Mouse (Mus musculus): ENCODE data around the gene Strn4. TPM values are rescaled to one million over a fixed set of nuclear protein-coding genes. Genes with fewer than 3 reads are reported as not detected.

Gene Strn4
- polyA plus RNA-seq, 1 experiment from 2014 or later = 73.9 TPM

GRCm38 (mm10) chr7:16842645-16843063 lies 27.0 kb downstream of the Strn4 start, which contains the start of gene Prkd2:
Gene Prkd2 (plus strand): TSS chr7:16842902.
- H3K36me3 ChIP-seq = peaks cover 34% of the 10 kb centered on the region
- peak within 1 kb of the TSS; percentile 88 for H3K27ac ChIP-seq
- H3K27me3 ChIP-seq = no peaks in the 10 kb centered on the region
- peaks cover 34% of the 10 kb centered on the region for H3K4me1 ChIP-seq (replicated peaks)
- peak within 1 kb of the TSS; percentile 82 for H3K9ac ChIP-seq
- H3K4me3 ChIP-seq = peak within 1 kb of the TSS; percentile 86
- 0% methylated on average over 32 of the region's 32 CpGs for WGBS
- peak; percentile 89 for ATAC-seq (replicated peaks; ENCODE audit: insufficient number of reproducible peaks, insufficient read depth, low FRiP score, low read depth)
- peak within 1 kb of the TSS; percentile 97 for H3K4me2 ChIP-seq
- no peaks in the 10 kb centered on the region for H3K9me3 ChIP-seq (replicated peaks)

- H3K27ac ChIP-seq = peak overlapping the region; percentile 88
- ATAC-seq (replicated peaks; ENCODE audit: insufficient number of reproducible peaks, insufficient read depth, low FRiP score, low read depth) = no peak
- peak overlapping the region; percentile 86 for H3K4me3 ChIP-seq
- WGBS = 2% methylated on average over 33 of the region's 33 CpGs
- H3K36me3 ChIP-seq = peaks cover 24% of the 10 kb centered on the region
- H3K27me3 ChIP-seq = no peaks in the 10 kb centered on the region
- peaks cover 34% of the 10 kb centered on the region for H3K4me1 ChIP-seq (replicated peaks)
- H3K9me3 ChIP-seq (replicated peaks) = no peaks in the 10 kb centered on the region
- peak overlapping the region; percentile 82 for H3K9ac ChIP-seq
- peak overlapping the region; percentile 97 for H3K4me2 ChIP-seq
These were observed 27.9 kb downstream of the Strn4 start for GRCm38 (mm10) chr7:16843441-16844171.

GRCm38 (mm10) chr7:16844696-16845071 lies 29.0 kb downstream of the Strn4 start:
- no peaks in the 10 kb centered on the region for H3K27me3 ChIP-seq
- peaks cover 34% of the 10 kb centered on the region for H3K4me1 ChIP-seq (replicated peaks)
- H3K4me3 ChIP-seq = peak overlapping the region; percentile 86
- peak overlapping the region; percentile 88 for H3K27ac ChIP-seq
- no peak for ATAC-seq (replicated peaks; ENCODE audit: insufficient number of reproducible peaks, insufficient read depth, low FRiP score, low read depth)
- H3K36me3 ChIP-seq = peaks cover 22% of the 10 kb centered on the region
- no peaks in the 10 kb centered on the region for H3K9me3 ChIP-seq (replicated peaks)
- H3K4me2 ChIP-seq = peak overlapping the region; percentile 97
- WGBS = 51% methylated on average over 3 of the region's 3 CpGs
- H3K9ac ChIP-seq = peak overlapping the region; percentile 51

GRCm38 (mm10) chr7:16845072-16845819 lies 29.6 kb downstream of the Strn4 start:
- 42% methylated on average over 14 of the region's 14 CpGs for WGBS
- Histone ChIP-seq H3K4me2 (peak overlapping the region; percentile 97), H3K4me1 (replicated peaks) (peaks cover 34% of the 10 kb centered on the region), H3K9ac (peak overlapping the region; percentile 51), H3K27me3 (no peaks in the 10 kb centered on the region), H3K4me3 (peak overlapping the region; percentile 86), H3K9me3 (replicated peaks) (no peaks in the 10 kb centered on the region), H3K36me3 (peaks cover 22% of the 10 kb centered on the region), H3K27ac (peak overlapping the region; percentile 88)
- 0 out of 2 replicates have a peak, but pooled peaks have one; percentile 2 for ATAC-seq (replicated peaks; ENCODE audit: insufficient number of reproducible peaks, insufficient read depth, low FRiP score, low read depth)

- H3K9me3 ChIP-seq (replicated peaks) = no peaks in the 10 kb centered on the region
- H3K4me2 ChIP-seq = peak overlapping the region; percentile 97
- ATAC-seq (replicated peaks; ENCODE audit: insufficient number of reproducible peaks, insufficient read depth, low FRiP score, low read depth) = 0 out of 2 replicates have a peak, but pooled peaks have one; percentile 7
- H3K27ac ChIP-seq = peak overlapping the region; percentile 88
- no peaks in the 10 kb centered on the region for H3K27me3 ChIP-seq
- H3K4me1 ChIP-seq (replicated peaks) = peaks cover 34% of the 10 kb centered on the region
- peak overlapping the region; percentile 51; the same call in 1 of the 2 replicates for H3K9ac ChIP-seq
- WGBS = 42% methylated on average over 10 of the region's 10 CpGs
- peaks cover 16% of the 10 kb centered on the region for H3K36me3 ChIP-seq
- H3K4me3 ChIP-seq = peak overlapping the region; percentile 86
These were observed 30.1 kb downstream of the Strn4 start for GRCm38 (mm10) chr7:16845820-16846167.

DNA sequence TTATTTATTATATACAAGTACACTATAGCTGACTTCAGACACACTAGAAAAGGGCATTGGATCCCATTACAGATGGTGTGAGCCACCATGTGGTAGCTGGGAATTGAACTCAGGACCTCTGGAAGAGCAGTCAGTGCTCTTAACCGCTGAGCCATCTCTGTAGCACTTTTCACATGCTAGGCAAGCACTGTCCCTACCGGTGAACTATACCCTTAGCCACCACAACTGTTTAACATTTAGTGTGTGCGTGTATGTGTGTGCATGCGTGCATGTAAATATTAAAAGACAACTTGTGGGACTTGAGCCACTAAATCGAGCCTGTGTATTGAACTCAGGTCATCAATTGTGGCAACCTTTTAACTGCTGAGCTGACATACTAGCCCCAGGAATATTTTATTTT lies 31.1 kb downstream of the Strn4 start:
- Histone ChIP-seq H3K4me2 (no peak overlapping the region), H3K4me3 (no peak overlapping the region), H3K36me3 (peaks cover 15% of the 10 kb centered on the region), H3K27ac (no peak overlapping the region), H3K9me3 (replicated peaks) (no peaks in the 10 kb centered on the region), H3K4me1 (replicated peaks) (peaks cover 29% of the 10 kb centered on the region), H3K27me3 (no peaks in the 10 kb centered on the region), H3K9ac (no peak overlapping the region)
- 93% methylated on average over 5 of the region's 5 CpGs for WGBS
- no peak for ATAC-seq (replicated peaks; ENCODE audit: insufficient number of reproducible peaks, insufficient read depth, low FRiP score, low read depth)

DNA sequence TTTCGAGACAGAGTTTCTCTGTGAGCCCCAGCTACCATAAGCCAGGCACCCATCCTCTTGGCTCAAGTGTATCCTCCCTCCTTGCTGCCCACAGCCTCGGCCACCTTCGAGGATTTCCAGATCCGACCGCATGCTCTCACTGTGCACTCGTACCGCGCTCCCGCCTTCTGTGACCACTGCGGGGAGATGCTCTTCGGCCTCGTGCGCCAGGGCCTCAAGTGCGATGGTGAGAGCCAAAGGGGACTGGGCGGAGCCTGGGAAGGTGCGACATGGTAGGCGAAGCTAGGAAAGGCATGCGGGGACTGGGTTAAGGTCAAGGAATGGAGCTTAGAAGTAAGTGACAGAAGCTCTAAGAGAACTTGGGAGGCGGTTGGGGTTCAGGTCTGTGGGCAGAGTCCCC lies 31.8 kb downstream of the Strn4 start:
- Histone ChIP-seq H3K27me3 (no peaks in the 10 kb centered on the region), H3K27ac (no peak overlapping the region), H3K4me3 (no peak overlapping the region), H3K9ac (no peak overlapping the region), H3K36me3 (peaks cover 20% of the 10 kb centered on the region), H3K9me3 (replicated peaks) (no peaks in the 10 kb centered on the region), H3K4me1 (replicated peaks) (peaks cover 24% of the 10 kb centered on the region), H3K4me2 (no peak overlapping the region)
- no peak for ATAC-seq (replicated peaks; ENCODE audit: insufficient number of reproducible peaks, insufficient read depth, low FRiP score, low read depth)
- 82% methylated on average over 19 of the region's 19 CpGs for WGBS

GRCm38 (mm10) chr7:16848579-16848978 lies 32.9 kb downstream of the Strn4 start:
- no peak overlapping the region for H3K27ac ChIP-seq

DNA sequence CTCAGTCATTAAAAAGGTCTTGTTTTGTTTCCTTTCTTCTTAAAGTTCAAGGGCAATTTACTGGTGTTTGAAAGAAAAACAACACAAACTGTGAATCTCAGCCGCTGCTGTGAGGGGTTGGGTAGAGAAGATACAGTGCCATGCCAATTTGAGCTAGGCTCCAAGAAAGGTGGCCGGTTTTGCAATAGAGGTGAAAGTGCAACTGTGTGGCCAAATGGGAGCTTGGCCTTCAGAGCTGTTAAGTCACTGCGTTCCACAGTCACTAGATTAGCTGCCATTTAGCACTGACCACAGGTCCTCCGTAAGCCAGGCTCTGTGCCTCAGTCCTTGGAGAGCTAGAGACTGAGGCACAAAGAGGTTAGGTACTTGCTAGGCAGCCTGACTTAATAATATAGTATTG lies 35.9 kb downstream of the Strn4 start:
- Histone ChIP-seq H3K9ac (no peak overlapping the region), H3K4me1 (replicated peaks) (no peaks in the 10 kb centered on the region), H3K4me2 (no peak overlapping the region), H3K36me3 (peaks cover 57% of the 10 kb centered on the region), H3K4me3 (no peak overlapping the region), H3K27me3 (no peaks in the 10 kb centered on the region), H3K27ac (no peak overlapping the region), H3K9me3 (replicated peaks) (no peaks in the 10 kb centered on the region)
- ATAC-seq (replicated peaks; ENCODE audit: insufficient number of reproducible peaks, insufficient read depth, low FRiP score, low read depth) = no peak
- 82% methylated on average over 4 of the region's 4 CpGs for WGBS

More at GRCm38 (mm10) chr7:16848579-16848978, 32.9 kb downstream of the Strn4 start:
- H3K9me3 ChIP-seq (replicated peaks) = no peaks in the 10 kb centered on the region
- ATAC-seq (replicated peaks; ENCODE audit: insufficient number of reproducible peaks, insufficient read depth, low FRiP score, low read depth) = no peak
- H3K9ac ChIP-seq = no peak overlapping the region
- H3K4me3 ChIP-seq = no peak overlapping the region
- 35% methylated on average over 17 of the region's 17 CpGs for WGBS
- H3K4me1 ChIP-seq (replicated peaks) = peaks cover 23% of the 10 kb centered on the region
- peaks cover 28% of the 10 kb centered on the region for H3K36me3 ChIP-seq
- no peak overlapping the region for H3K4me2 ChIP-seq
- H3K27me3 ChIP-seq = no peaks in the 10 kb centered on the region

DNA sequence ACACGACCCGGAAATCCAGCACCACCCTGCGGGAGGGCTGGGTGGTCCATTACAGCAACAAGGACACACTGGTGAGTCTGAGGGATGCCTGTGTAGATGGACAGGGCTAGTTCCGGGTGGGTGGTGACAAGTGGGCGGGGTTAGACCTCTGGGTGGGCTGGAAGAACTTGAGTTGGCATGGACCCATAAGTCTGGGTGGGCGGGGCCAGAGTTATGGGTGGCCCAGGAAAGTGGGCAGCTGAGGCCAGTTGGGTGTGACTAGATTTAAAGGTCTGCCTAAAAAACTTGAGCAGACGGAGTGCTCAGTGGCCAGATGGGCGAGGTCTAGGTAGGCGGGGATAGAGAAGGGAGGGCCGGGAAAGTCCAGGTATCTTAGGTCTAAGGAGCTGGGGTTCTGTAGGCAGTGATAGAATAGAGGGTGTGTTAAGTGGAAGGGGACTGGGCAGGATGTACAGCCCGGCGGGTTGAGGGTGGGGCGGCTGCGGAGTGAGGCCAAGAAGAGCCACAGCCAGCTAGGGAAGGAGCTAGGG lies 37.7 kb downstream of the Strn4 start:
- 77% methylated on average over 14 of the region's 14 CpGs for WGBS
- Histone ChIP-seq H3K27me3 (no peaks in the 10 kb centered on the region), H3K36me3 (peaks cover 71% of the 10 kb centered on the region), H3K4me2 (no peak overlapping the region), H3K4me1 (replicated peaks) (no peaks in the 10 kb centered on the region), H3K9ac (no peak overlapping the region), H3K4me3 (no peak overlapping the region), H3K9me3 (replicated peaks) (no peaks in the 10 kb centered on the region), H3K27ac (no peak overlapping the region)
- no peak for ATAC-seq (replicated peaks; ENCODE audit: insufficient number of reproducible peaks, insufficient read depth, low FRiP score, low read depth)

DNA sequence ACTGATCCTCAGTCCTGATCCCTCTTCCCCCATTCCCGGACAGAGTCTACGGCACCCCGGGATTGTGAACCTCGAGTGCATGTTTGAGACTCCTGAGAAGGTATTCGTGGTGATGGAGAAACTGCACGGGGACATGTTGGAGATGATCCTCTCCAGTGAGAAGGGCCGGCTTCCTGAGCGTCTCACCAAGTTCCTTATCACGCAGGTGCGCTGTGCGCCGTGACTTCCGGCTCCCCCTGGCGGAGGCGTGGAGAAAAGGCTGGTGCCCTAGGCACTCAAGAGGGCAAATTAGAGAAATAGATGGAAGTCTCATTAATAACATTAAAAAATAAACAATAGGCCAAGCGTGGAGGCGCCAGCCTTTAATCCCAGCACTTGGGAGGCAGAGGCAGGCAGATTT lies 42.6 kb downstream of the Strn4 start:
- Histone ChIP-seq H3K36me3 (peaks cover 58% of the 10 kb centered on the region), H3K4me3 (no peak overlapping the region), H3K9ac (no peak overlapping the region), H3K4me1 (replicated peaks) (no peaks in the 10 kb centered on the region), H3K27me3 (no peaks in the 10 kb centered on the region), H3K4me2 (no peak overlapping the region), H3K27ac (no peak overlapping the region), H3K9me3 (replicated peaks) (no peaks in the 10 kb centered on the region)
- ATAC-seq (replicated peaks; ENCODE audit: insufficient number of reproducible peaks, insufficient read depth, low FRiP score, low read depth) = no peak
- WGBS = 31% methylated on average over 17 of the region's 17 CpGs

Data from heart, embryonic 15.5 days (tissue).